Mouse (Mus musculus): ENCODE measurements at regions not wholly inside any gene's neighbourhood (a gene's known extent, or its start where the extent isn't known, plus 50 kb on each side); places are given as distances from the start of the nearest gene placed in this dataset.

GRCm38 (mm10) chr17:64382894-64383293, 51.2 kb upstream of the Pja2 start:
- no peak for DNase-seq (ENCODE audit: low spot score in 2 of 2)

- DNase-seq (ENCODE audit: low spot score in 2 of 2), result no peak
Measured at GRCm38 (mm10) chr17:64383600-64383999, 51.9 kb upstream of the Pja2 start.

GRCm38 (mm10) chr17:64390349-64390748, 58.6 kb upstream of the Pja2 start:
- no peak for DNase-seq (ENCODE audit: low spot score in 2 of 2)

GRCm38 (mm10) chr17:64397254-64397897, 65.7 kb upstream of the Pja2 start:
- DNase-seq (ENCODE audit: low spot score in 2 of 2), result no peak

GRCm38 (mm10) chr17:64398114-64398692, 66.5 kb upstream of the Pja2 start:
- no peak for DNase-seq (ENCODE audit: low spot score in 2 of 2)

GRCm38 (mm10) chr17:64398708-64399107, 67.0 kb upstream of the Pja2 start:
- DNase-seq (ENCODE audit: low spot score in 2 of 2), result no peak

- no peak for DNase-seq (ENCODE audit: low spot score in 2 of 2)
Measured at GRCm38 (mm10) chr17:64406742-64407254, 75.1 kb upstream of the Pja2 start.

GRCm38 (mm10) chr17:64407255-64408011, 75.7 kb upstream of the Pja2 start:
- peak; percentile 1 to 6 for DNase-seq (ENCODE audit: low spot score in 2 of 2)

- no peak for DNase-seq (ENCODE audit: low spot score in 2 of 2)
Measured at GRCm38 (mm10) chr17:64425811-64426210, 94.1 kb upstream of the Pja2 start.

GRCm38 (mm10) chr17:64426536-64426935, 94.8 kb upstream of the Pja2 start:
- no peak for DNase-seq (ENCODE audit: low spot score in 2 of 2)

- no peak for DNase-seq (ENCODE audit: low spot score in 2 of 2)
Measured at GRCm38 (mm10) chr17:64439571-64439970, 107.9 kb upstream of the Pja2 start.

GRCm38 (mm10) chr17:64454736-64455135, 123.0 kb upstream of the Pja2 start:
- DNase-seq (ENCODE audit: low spot score in 2 of 2), result no peak

- DNase-seq (ENCODE audit: low spot score in 2 of 2), result no peak
Measured at GRCm38 (mm10) chr17:64466273-64466672, 134.3 kb upstream of the Man2a1 start.

- DNase-seq (ENCODE audit: low spot score in 2 of 2), result no peak
Measured at GRCm38 (mm10) chr17:64466746-64467145, 133.8 kb upstream of the Man2a1 start.

GRCm38 (mm10) chr17:64467297-64467696, 133.2 kb upstream of the Man2a1 start:
- no peak for DNase-seq (ENCODE audit: low spot score in 2 of 2)

- DNase-seq (ENCODE audit: low spot score in 2 of 2), result no peak
Measured at GRCm38 (mm10) chr17:64469754-64470400, 130.7 kb upstream of the Man2a1 start.

GRCm38 (mm10) chr17:64480607-64481038, 119.9 kb upstream of the Man2a1 start:
- no peak for DNase-seq (ENCODE audit: low spot score in 2 of 2)

- no peak for DNase-seq (ENCODE audit: low spot score in 2 of 2)
Measured at GRCm38 (mm10) chr17:64484835-64485234, 115.7 kb upstream of the Man2a1 start.

- no peak for DNase-seq (ENCODE audit: low spot score in 2 of 2)
Measured at GRCm38 (mm10) chr17:64489769-64490335, 110.7 kb upstream of the Man2a1 start.

GRCm38 (mm10) chr17:64490664-64491063, 109.9 kb upstream of the Man2a1 start:
- no peak for DNase-seq (ENCODE audit: low spot score in 2 of 2)

GRCm38 (mm10) chr17:64491922-64492353, 108.6 kb upstream of the Man2a1 start:
- no peak for DNase-seq (ENCODE audit: low spot score in 2 of 2)

Measured in right cerebral cortex, postnatal 36 days (tissue).